In the genomic region with DNA sequence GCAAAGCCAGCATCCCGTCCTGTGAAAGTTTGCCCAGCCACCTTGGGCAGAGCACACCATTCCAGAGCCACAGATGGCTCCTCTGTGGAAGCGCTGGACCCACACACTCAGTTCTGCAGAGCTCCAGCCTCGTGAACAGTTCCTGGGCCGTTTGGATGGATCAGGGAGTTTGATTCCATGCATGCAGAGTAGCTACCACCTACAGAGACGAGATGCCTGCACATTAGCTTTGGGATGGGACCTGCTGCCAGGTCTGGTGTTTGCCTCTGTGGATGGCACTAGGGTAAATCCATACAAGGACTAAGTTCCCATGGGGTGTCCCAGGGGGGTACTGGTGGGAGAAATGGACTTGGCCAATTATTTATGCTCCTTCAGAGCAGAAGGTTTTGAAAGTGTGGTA, we compare ENCODE assay signal across 8 mouse cellular contexts.
DNase-seq lines count a peak whose midpoint lies in the region; ATAC-seq and TF ChIP-seq lines count a peak whose summit lies in the region.

No protein-coding gene starts in this region.

- H3K27me3 ChIP-seq in hindbrain, embryonic 15.5 days = no peaks in the 10 kb centered on the region
- H3K27me3 ChIP-seq in midbrain, postnatal 0 days (ENCODE audit: insufficient read depth, low read length) = no peaks in the 10 kb centered on the region

- no peak for ATAC-seq in hindbrain, embryonic 15.5 days (ENCODE audit: low FRiP score, low read depth)
- 0 out of 2 replicates have a peak, but pooled peaks have one; percentile 8 for ATAC-seq in midbrain, postnatal 0 days (ENCODE audit: low FRiP score)

- no peak for TF ChIP-seq POLR2A in embryonic fibroblast, embryonic 13.5 days (IDR thresholded peaks at IDR 0.05; ENCODE audit: low read depth, low read length)

- H3K36me3 ChIP-seq in hindbrain, embryonic 15.5 days = 0 out of 2 replicates have a peak, but pooled peaks cover 4% of the 10 kb centered on the region
- H3K36me3 ChIP-seq in midbrain, postnatal 0 days (ENCODE audit: insufficient read depth, low read length) = peaks cover 20% of the 10 kb centered on the region

- no peak for TF ChIP-seq CTCF in left cerebral cortex, adult 2 months (IDR thresholded peaks at IDR 0.05)
- TF ChIP-seq CTCF in embryonic fibroblast, embryonic 13.5 days (IDR thresholded peaks at IDR 0.05; ENCODE audit: borderline replicate concordance, insufficient read depth, low read length) = no peak
- no peak for TF ChIP-seq CTCF in midbrain, postnatal 0 days (IDR thresholded peaks at IDR 0.05)

- 0 out of 2 replicates have a peak overlapping the region, but pooled peaks have one; percentile 4 for H3K4me2 ChIP-seq in hindbrain, embryonic 15.5 days
- no peak overlapping the region for H3K4me2 ChIP-seq in midbrain, postnatal 0 days (ENCODE audit: low read depth, low read length, poor library complexity, severe bottlenecking)

- no peaks in the 10 kb centered on the region for H3K9me3 ChIP-seq in hindbrain, embryonic 15.5 days
- H3K9me3 ChIP-seq in midbrain, postnatal 0 days (ENCODE audit: low read length) = no peaks in the 10 kb centered on the region

- H3K9ac ChIP-seq in hindbrain, embryonic 15.5 days = no peak overlapping the region
- H3K9ac ChIP-seq in midbrain, postnatal 0 days (replicated peaks; ENCODE audit: low read length, poor library complexity, severe bottlenecking) = no peak overlapping the region

- H3K4me1 ChIP-seq in embryonic fibroblast, embryonic 13.5 days (ENCODE audit: control insufficient read depth, insufficient read depth, low read length) = peaks cover 16% of the 10 kb centered on the region
- peaks cover 39% of the 10 kb centered on the region for H3K4me1 ChIP-seq in hindbrain, embryonic 15.5 days (replicated peaks)
- H3K4me1 ChIP-seq in midbrain, postnatal 0 days (ENCODE audit: insufficient read depth, low read length) = no peaks in the 10 kb centered on the region

- WGBS in hindbrain, embryonic 15.5 days = 45% methylated on average over 5 of the region's 5 CpGs
- 54% methylated on average over 5 of the region's 5 CpGs for WGBS in midbrain, postnatal 0 days

- H3K4me3 ChIP-seq in left cerebral cortex, adult 2 months = no peak overlapping the region
- no peak overlapping the region for H3K4me3 ChIP-seq in embryonic fibroblast, embryonic 13.5 days (ENCODE audit: insufficient read depth, low read length)
- no peak overlapping the region for H3K4me3 ChIP-seq in hindbrain, embryonic 15.5 days
- H3K4me3 ChIP-seq in midbrain, postnatal 0 days (ENCODE audit: low read depth, low read length) = no peak overlapping the region

- no peak for DNase-seq in left cerebral cortex, adult 2 months (ENCODE audit: extremely low spot score in 1 of 2, low spot score in 2 of 2)
- no peak for DNase-seq in left cerebral cortex, adult 8-10 months (ENCODE audit: low spot score in 2 of 2)
- DNase-seq in midbrain, postnatal 0 days (ENCODE audit: low spot score) = peak; percentile 32
- no peak for DNase-seq in gastrocnemius, postnatal 14 days
- no peak for DNase-seq in adrenal gland, postnatal 14 days
- DNase-seq in ovary, postnatal 14 days (ENCODE audit: low spot score) = no peak

- peak overlapping the region; percentile 74 for H3K27ac ChIP-seq in left cerebral cortex, adult 2 months
- H3K27ac ChIP-seq in embryonic fibroblast, embryonic 13.5 days (ENCODE audit: insufficient read depth, low read length) = peak overlapping the region; percentile 35
- H3K27ac ChIP-seq in hindbrain, embryonic 15.5 days (replicated peaks) = peak overlapping the region; percentile 72
- H3K27ac ChIP-seq in midbrain, postnatal 0 days (ENCODE audit: low read depth, low read length) = peak overlapping the region; percentile 7; the same call in 1 of the 2 replicates

- intact Hi-C loops in left cerebral cortex, adult 2 months (cut with DNase I) = loop anchor here (5.0 kb wide), 1 partner anchor 36 kb away; no protein-coding TSS in a partner anchor
- intact Hi-C loops in gastrocnemius, postnatal 14 days (cut with DNase I; ENCODE audit: low total_unique reads) = loop anchor here (5.0 kb wide), 1 partner anchor 36 kb away; no protein-coding TSS in a partner anchor

Comparison
In these comparisons a context has a peak if more than half of its experiments do, and no peak if none do; other contexts are left out.
1. H3K27ac ChIP-seq: peak in every context shown above with its lines; median percentile 74 in left cerebral cortex, adult 2 months; 72 in hindbrain, embryonic 15.5 days; 35 in embryonic fibroblast, embryonic 13.5 days; 7 in midbrain, postnatal 0 days.